In the genomic region with DNA sequence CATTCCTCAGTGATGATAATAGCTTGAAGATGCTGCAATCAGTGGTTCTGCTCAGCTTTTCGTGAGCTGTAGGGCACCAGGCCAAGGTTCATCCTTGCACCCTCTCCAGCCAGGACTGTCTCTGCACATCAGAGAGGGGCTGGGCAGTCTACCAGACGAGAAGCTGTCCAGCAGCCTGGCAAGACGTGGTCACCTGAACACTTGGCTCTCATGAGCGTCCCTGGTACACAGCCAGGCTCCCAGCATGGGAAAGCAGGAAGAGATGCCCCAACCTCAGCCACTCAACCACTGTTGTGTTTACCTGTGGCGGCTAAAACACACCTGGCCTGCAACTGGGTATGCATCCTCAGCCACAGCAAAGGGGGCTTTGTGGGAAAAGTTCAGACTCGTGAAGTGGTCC, we compare ENCODE assay signal across 26 mouse cellular contexts. TPM values are rescaled to one million over a fixed set of nuclear protein-coding genes. Genes with fewer than 3 reads are reported as not detected.
DNase-seq lines count a peak whose midpoint lies in the region; ATAC-seq and TF ChIP-seq lines count a peak whose summit lies in the region.
"Had no signal": no experiment of that assay in that cellular context is flagged by ENCODE, and none has a peak within 500 bp of the region (broad histone marks: within the 10 kb centered on the region; RNA-seq: fewer than 3 reads in every experiment).

No protein-coding gene starts in this region.

- DNase-seq in forebrain, embryonic 11.5 days (ENCODE audit: low spot score): peak; percentile 37
- peak; percentile 81 to 83 for DNase-seq in cerebellum, postnatal 10 days
- DNase-seq in kidney, adult 2 months: no peak
- DNase-seq in heart, postnatal 25 days (ENCODE audit: low spot score): no peak
- DNase-seq: adrenal gland, adult 8-10 months; adrenal gland, postnatal 36 days; gastrocnemius, postnatal 36 days; heart, adult 2 months; heart, postnatal 4 days; kidney, adult 9 months had no signal

- 81% methylated on average over 6 of the region's 6 CpGs for WGBS in forebrain, embryonic 11.5 days
- WGBS in forebrain, embryonic 15.5 days: 77% methylated on average over 6 of the region's 6 CpGs
- 68% methylated on average over 6 of the region's 6 CpGs for WGBS in kidney, adult 2 months

- no peaks in the 10 kb centered on the region for H3K36me3 ChIP-seq in forebrain, embryonic 11.5 days (ENCODE audit: control insufficient read depth, insufficient read depth, low read length)
- H3K36me3 ChIP-seq in forebrain, embryonic 15.5 days: no peaks in the 10 kb centered on the region
- H3K36me3 ChIP-seq in megakaryocyte, embryonic 14.5 days (replicated peaks; ENCODE audit: low read length): no peaks in the 10 kb centered on the region
- H3K36me3 ChIP-seq in kidney, adult 2 months (ENCODE audit: control insufficient read depth, insufficient read depth, low read length): no peaks in the 10 kb centered on the region
- H3K36me3 ChIP-seq: embryonic facial prominence, embryonic 10.5 days; forebrain, embryonic 10.5 days; heart, embryonic 12.5 days; hindbrain, embryonic 12.5 days had no signal

- no peaks in the 10 kb centered on the region for H3K27me3 ChIP-seq in forebrain, embryonic 11.5 days (ENCODE audit: control insufficient read depth, insufficient read depth, low read length)
- H3K27me3 ChIP-seq in forebrain, embryonic 15.5 days: 0 out of 2 replicates have a peak, but pooled peaks cover 4% of the 10 kb centered on the region
- peaks cover 79% of the 10 kb centered on the region for H3K27me3 ChIP-seq in megakaryocyte, embryonic 14.5 days (replicated peaks)
- H3K27me3 ChIP-seq in kidney, adult 2 months (replicated peaks; ENCODE audit: control insufficient read depth, insufficient read depth, low read length): no peaks in the 10 kb centered on the region

- no peak for TF ChIP-seq CTCF in kidney, adult 2 months (conservative IDR thresholded peaks at IDR 0.05; ENCODE audit: insufficient read depth, insufficient read length, low read depth, low read length)

- intact Hi-C loops in heart, postnatal 25 days (cut with DNase I): no loop called here

- TF ChIP-seq POLR2A in kidney, adult 2 months (IDR thresholded peaks at IDR 0.05; ENCODE audit: low read depth, low read length): no peak

- H3K4me2 ChIP-seq in forebrain, embryonic 11.5 days (ENCODE audit: low read depth, low read length, severe bottlenecking): no peak overlapping the region
- H3K4me2 ChIP-seq in forebrain, embryonic 15.5 days (replicated peaks): no peak overlapping the region
- H3K4me2 ChIP-seq: heart, embryonic 12.5 days; hindbrain, embryonic 12.5 days had no signal

- H3K27ac ChIP-seq in forebrain, embryonic 11.5 days (ENCODE audit: low read depth, low read length): no peak overlapping the region
- H3K27ac ChIP-seq in forebrain, embryonic 15.5 days (replicated peaks): no peak overlapping the region
- no peak overlapping the region for H3K27ac ChIP-seq in kidney, adult 2 months (ENCODE audit: insufficient read depth, low read depth, low read length)
- H3K27ac ChIP-seq: embryonic facial prominence, embryonic 10.5 days; forebrain, embryonic 10.5 days; heart, adult 2 months; hindbrain, embryonic 12.5 days had no signal

- ATAC-seq in forebrain, embryonic 11.5 days (replicated peaks; ENCODE audit: low FRiP score): no peak
- no peak for ATAC-seq in forebrain, embryonic 15.5 days (replicated peaks)
- ATAC-seq in megakaryocyte, adult 5-6 weeks (ENCODE audit: poor library complexity, severe bottlenecking): no peak
- peak; percentile 34; the same call in 1 of the 2 replicates for ATAC-seq in erythroblast, adult 5-6 weeks (replicated peaks; ENCODE audit: low FRiP score, poor library complexity, severe bottlenecking)
- ATAC-seq: forebrain, embryonic 16.5 days; hindbrain, embryonic 16.5 days; inflammation-experienced regulatory T-cells, adult 6 months; intestine, postnatal 0 days had no signal

- no peaks in the 10 kb centered on the region for H3K4me1 ChIP-seq in forebrain, embryonic 11.5 days (replicated peaks; ENCODE audit: control insufficient read depth, insufficient read depth, low read length)
- H3K4me1 ChIP-seq in forebrain, embryonic 15.5 days: no peaks in the 10 kb centered on the region
- H3K4me1 ChIP-seq in megakaryocyte, embryonic 14.5 days: no peaks in the 10 kb centered on the region
- H3K4me1 ChIP-seq in kidney, adult 2 months (ENCODE audit: control insufficient read depth, insufficient read depth, low read length): no peaks in the 10 kb centered on the region
- H3K4me1 ChIP-seq: heart, embryonic 12.5 days; hindbrain, embryonic 12.5 days had no signal

- H3K9ac ChIP-seq in forebrain, embryonic 11.5 days (ENCODE audit: low read length): no peak overlapping the region
- H3K9ac ChIP-seq in forebrain, embryonic 15.5 days (replicated peaks): no peak overlapping the region
- H3K9ac ChIP-seq: heart, embryonic 12.5 days; hindbrain, embryonic 12.5 days had no signal

- H3K9me3 ChIP-seq in forebrain, embryonic 11.5 days (ENCODE audit: control insufficient read depth, low read length): no peaks in the 10 kb centered on the region
- H3K9me3 ChIP-seq in forebrain, embryonic 15.5 days: no peaks in the 10 kb centered on the region
- peaks cover 12% of the 10 kb centered on the region for H3K9me3 ChIP-seq in megakaryocyte, embryonic 14.5 days
- H3K9me3 ChIP-seq: forebrain, embryonic 10.5 days; heart, embryonic 12.5 days; hindbrain, embryonic 12.5 days had no signal

- no peak overlapping the region for H3K4me3 ChIP-seq in forebrain, embryonic 11.5 days (ENCODE audit: low read depth, low read length)
- no peak overlapping the region for H3K4me3 ChIP-seq in forebrain, embryonic 15.5 days
- peak overlapping the region; percentile 42 for H3K4me3 ChIP-seq in megakaryocyte, embryonic 14.5 days (replicated peaks)
- no peak overlapping the region for H3K4me3 ChIP-seq in kidney, adult 2 months (ENCODE audit: insufficient read depth, low read depth, low read length)
- H3K4me3 ChIP-seq: embryonic facial prominence, embryonic 10.5 days; erythroblast, embryonic 14.5 days; forebrain, embryonic 10.5 days; heart, adult 2 months; heart, embryonic 12.5 days; hindbrain, embryonic 12.5 days had no signal

RNA-seq across cellular contexts. Expression of a gene that starts 20.0 kb away (rescaled TPM):
- polyA plus RNA-seq in forebrain, embryonic 11.5 days (2014; fragmentation: Nextera tagmentation; extraction: Ambion mirVana): 0.44 and 0.55 TPM in 2 replicates
- polyA plus RNA-seq in forebrain, embryonic 15.5 days (2015; fragmentation: Nextera tagmentation; extraction: Ambion mirVana): not detected in 2 replicates
- not detected in 2 replicates for polyA plus RNA-seq in megakaryocyte, embryonic 14.5 days (2012; ENCODE audit: insufficient read depth, low replicate concordance)
- total RNA-seq in megakaryocyte, adult 5-6 weeks (2015): not detected in 2 replicates
- not detected in 2 replicates for total RNA-seq in megakaryocyte, adult 5-6 weeks (2017)
- not detected in 2 replicates for total RNA-seq in erythroblast, adult 5-6 weeks (2015; ENCODE audit: low replicate concordance)
- not detected in 2 replicates for total RNA-seq in erythroblast, adult 5-6 weeks (2017; ENCODE audit: low replicate concordance)
- polyA plus RNA-seq in kidney, adult 2 months (2012; rRNA removed): 0.19 TPM in 1 of 2 replicates, not detected in the other
- total RNA-seq in heart, postnatal 25 days (2021): not detected
- total RNA-seq: adrenal gland, adult 8-10 months; gastrocnemius, adult 18-20 months; gastrocnemius, postnatal 36 days; heart, adult 2 months; heart, postnatal 4 days had no signal
- polyA plus RNA-seq: erythroblast, embryonic 14.5 days; forebrain, embryonic 16.5 days; frontal cortex, adult 2 months; heart, adult 2 months; heart, embryonic 12.5 days; heart, embryonic 16.5 days; inflammation-experienced regulatory T-cells, adult 6 months; intestine, postnatal 0 days had no signal

Comparison
In these comparisons a context has a peak if more than half of its experiments do, and no peak if none do; other contexts are left out.
1. DNase-seq: peak in forebrain, embryonic 11.5 days (single experiment) and cerebellum, postnatal 10 days (2 of 2); none in kidney, adult 2 months (single experiment) and heart, postnatal 25 days (single experiment).